Mouse (Mus musculus) limb, embryonic 14.5 days (tissue): Measurements from ENCODE around the gene Rad51b. TPM values are rescaled to one million over a fixed set of nuclear protein-coding genes. Genes with fewer than 3 reads are reported as not detected.

Source experiments
- ATAC-seq: fragments of 200-750 bp; cut with Nextera tagmentation; 2 replicates; pipeline ENCODE4 v1.8.0; 2017; ENCODE audit warnings: low read depth, moderate number of reproducible peaks, moderate TSS enrichment; ENCODE audit not compliant: low FRiP score
- DNase-seq: peaks from one replicate; pipeline ENCODE4 v3.0.0-alpha.2; 2015; ENCODE audit warnings: low spot score
- H3K27ac ChIP-seq: fragments of 300-500 bp; sonication (generic); replicated peaks from 2 replicates; pipeline ENCODE4 v1.5.1; 2014; ENCODE audit warnings: low read depth, mild to moderate bottlenecking, low read length, moderate library complexity, mixed read lengths
- H3K27me3 ChIP-seq: fragments of 300-500 bp; sonication (generic); 2 replicates; pipeline ENCODE4 v1.6.1; 2014; ENCODE audit warnings: low read length, mixed read lengths; ENCODE audit not compliant: control insufficient read depth, insufficient read depth
- H3K36me3 ChIP-seq: fragments of 300-500 bp; sonication (generic); 2 replicates; pipeline ENCODE4 v1.6.1; 2014; ENCODE audit warnings: mild to moderate bottlenecking, low read length, moderate library complexity, mixed read lengths; ENCODE audit not compliant: control insufficient read depth, insufficient read depth
- H3K4me1 ChIP-seq: fragments of 300-500 bp; sonication (generic); 2 replicates; pipeline ENCODE4 v1.6.1; 2014; ENCODE audit warnings: antibody characterized with exemption, low read length, mixed read lengths; ENCODE audit not compliant: control insufficient read depth, insufficient read depth
- H3K4me2 ChIP-seq: fragments of 300-500 bp; sonication (generic); replicated peaks from 2 replicates; pipeline ENCODE4 v1.6.1; 2014; ENCODE audit warnings: low read depth, mild to moderate bottlenecking, low read length, moderate library complexity; ENCODE audit not compliant: severe bottlenecking
- H3K4me3 ChIP-seq: fragments of 300-500 bp; sonication (generic); replicated peaks from 2 replicates; pipeline ENCODE4 v1.5.1; 2014; ENCODE audit warnings: low read length
- H3K9ac ChIP-seq: fragments of 300-500 bp; sonication (generic); 2 replicates; pipeline ENCODE4 v1.6.1; 2014; ENCODE audit warnings: mild to moderate bottlenecking, low read depth, low read length, moderate library complexity; ENCODE audit not compliant: severe bottlenecking
- H3K9me3 ChIP-seq: fragments of 300-500 bp; sonication (generic); 2 replicates; pipeline ENCODE4 v1.6.1; 2016; ENCODE audit warnings: low read length; ENCODE audit not compliant: control insufficient read depth
- POLR2A ChIP-seq: fragments of 200-500 bp; IDR thresholded peaks from 2 replicates; pipeline ENCODE4 v1.8.0; 2012; ENCODE audit warnings: inconsistent platforms, mild to moderate bottlenecking, moderate library complexity, borderline replicate concordance; ENCODE audit not compliant: insufficient read depth, insufficient read length; ENCODE audit errors: extremely low read depth
- WGBS: fragments of 180-500 bp; shearing (Covaris S2); extraction: QIAGEN DNeasy Blood & Tissue Kit; methylation state at CpG from one replicate; pipeline ENCODE4 v1.1.7; 2014; 5-methylcytosine and 5-hydroxymethylcytosine counted together
- polyA plus RNA-seq, 2 experiments: library from polyadenylated mRNA; depleted of rRNA in 1 of 2; stranded (reverse) in 1 of 2; unstranded in 1 of 2; fragments of >200 nt; fragmentation: Nextera tagmentation in 1 of 2; extraction: Ambion mirVana in 1 of 2; gene quantifications; 2 replicates each; pipeline versions ENCODE4 v1.2.1 to v1.2.3; 2012 to 2014

Rad51b gene
- polyA plus RNA-seq, 2 experiments = 3.2 to 5.7 TPM

GRCm38 (mm10) chr12:79742211-79742610 is 445.1 kb downstream of the Rad51b start:
- no peak for ATAC-seq
- Histone ChIP-seq H3K4me3 (no peak overlapping the region), H3K9me3 (no peaks in the 10 kb centered on the region), H3K27ac (no peak overlapping the region), H3K4me2 (no peak overlapping the region), H3K4me1 (peaks cover 21% of the 10 kb centered on the region), H3K9ac (no peak overlapping the region), H3K36me3 (no peaks in the 10 kb centered on the region), H3K27me3 (no peaks in the 10 kb centered on the region)
- 50% methylated on average over 7 of the region's 7 CpGs for WGBS
- TF ChIP-seq POLR2A = no peak
- DNase-seq = no peak

- Histone ChIP-seq H3K27ac (no peak overlapping the region), H3K36me3 (no peaks in the 10 kb centered on the region), H3K27me3 (no peaks in the 10 kb centered on the region), H3K4me1 (peaks cover 26% of the 10 kb centered on the region), H3K9ac (no peak overlapping the region), H3K4me2 (no peak overlapping the region), H3K4me3 (no peak overlapping the region), H3K9me3 (no peaks in the 10 kb centered on the region)
- DNase-seq (no peak), ATAC-seq (no peak)
- 89% methylated on average over 6 of the region's 6 CpGs for WGBS
- no peak for TF ChIP-seq POLR2A
Measured at GRCm38 (mm10) chr12:79744131-79744530, 447.0 kb downstream of the Rad51b start.

GRCm38 (mm10) chr12:79745225-79745624 is 448.1 kb downstream of the Rad51b start:
- Histone ChIP-seq H3K27ac (no peak overlapping the region; the same call in 1 of the 2 replicates), H3K4me2 (no peak overlapping the region), H3K4me3 (no peak overlapping the region), H3K4me1 (peaks cover 35% of the 10 kb centered on the region), H3K9me3 (no peaks in the 10 kb centered on the region), H3K27me3 (no peaks in the 10 kb centered on the region), H3K9ac (no peak overlapping the region), H3K36me3 (no peaks in the 10 kb centered on the region)
- DNase-seq = no peak
- WGBS = 52% methylated on average over 5 of the region's 5 CpGs
- TF ChIP-seq POLR2A = no peak
- ATAC-seq = no peak

GRCm38 (mm10) chr12:79745845-79746510 is 448.9 kb downstream of the Rad51b start:
- Histone ChIP-seq H3K4me2 (no peak overlapping the region), H3K27ac (no peak overlapping the region), H3K9me3 (no peaks in the 10 kb centered on the region), H3K9ac (no peak overlapping the region), H3K4me3 (no peak overlapping the region), H3K27me3 (no peaks in the 10 kb centered on the region), H3K36me3 (no peaks in the 10 kb centered on the region), H3K4me1 (peaks cover 42% of the 10 kb centered on the region)
- DNase-seq (no peak), ATAC-seq (no peak)
- TF ChIP-seq POLR2A = no peak
- WGBS = 28% methylated on average over 10 of the region's 10 CpGs

- peaks cover 50% of the 10 kb centered on the region for H3K4me1 ChIP-seq
- TF ChIP-seq POLR2A = no peak
- no peaks in the 10 kb centered on the region for H3K27me3 ChIP-seq
- 74% methylated on average over 3 of the region's 3 CpGs for WGBS
- H3K9me3 ChIP-seq = no peaks in the 10 kb centered on the region
- no peak overlapping the region for H3K27ac ChIP-seq
- no peak overlapping the region for H3K4me2 ChIP-seq
- no peak overlapping the region for H3K4me3 ChIP-seq
- ATAC-seq (no peak), DNase-seq (no peak)
- no peaks in the 10 kb centered on the region for H3K36me3 ChIP-seq
- H3K9ac ChIP-seq = no peak overlapping the region
Measured at GRCm38 (mm10) chr12:79747541-79747940, 450.5 kb downstream of the Rad51b start.
